In genomic region chr15:61766544-61767094, GRCm38 (mm10) we compare ENCODE assay signal across 14 mouse cellular contexts.
DNase-seq lines count a peak whose midpoint lies in the region; ATAC-seq lines count a peak whose summit lies in the region.
"Had no signal": no experiment of that assay in that cellular context is flagged by ENCODE, and none has a peak within 500 bp of the region (broad histone marks: within the 10 kb centered on the region; RNA-seq: fewer than 3 reads in every experiment).

No protein-coding gene starts in this region.

- no peak overlapping the region for H3K4me2 ChIP-seq in limb, embryonic 12.5 days
- H3K4me2 ChIP-seq in heart, embryonic 14.5 days (ENCODE audit: low read length) = no peak overlapping the region

- H3K36me3 ChIP-seq in limb, embryonic 12.5 days = no peaks in the 10 kb centered on the region
- no peaks in the 10 kb centered on the region for H3K36me3 ChIP-seq in limb, embryonic 10.5 days
- H3K36me3 ChIP-seq in heart, embryonic 14.5 days (ENCODE audit: control insufficient read depth, insufficient read depth, low read length) = no peaks in the 10 kb centered on the region

- H3K9ac ChIP-seq in limb, embryonic 12.5 days (replicated peaks) = no peak overlapping the region
- no peak overlapping the region for H3K9ac ChIP-seq in heart, embryonic 14.5 days (ENCODE audit: low read length)

- H3K27me3 ChIP-seq in limb, embryonic 12.5 days = no peaks in the 10 kb centered on the region
- H3K27me3 ChIP-seq in limb, embryonic 10.5 days (ENCODE audit: low read depth, poor library complexity, severe bottlenecking) = no peaks in the 10 kb centered on the region
- no peaks in the 10 kb centered on the region for H3K27me3 ChIP-seq in heart, embryonic 14.5 days (ENCODE audit: control insufficient read depth, insufficient read depth, low read length)

- H3K9me3 ChIP-seq in limb, embryonic 12.5 days = no peaks in the 10 kb centered on the region
- no peaks in the 10 kb centered on the region for H3K9me3 ChIP-seq in limb, embryonic 10.5 days (replicated peaks)
- H3K9me3 ChIP-seq in heart, embryonic 14.5 days (ENCODE audit: control insufficient read depth, low read length) = no peaks in the 10 kb centered on the region

- peaks cover 21% of the 10 kb centered on the region; the same call in 1 of the 2 replicates for H3K4me1 ChIP-seq in limb, embryonic 12.5 days (replicated peaks)
- peaks cover 6% of the 10 kb centered on the region for H3K4me1 ChIP-seq in limb, embryonic 10.5 days
- peaks cover 10 to 21% of the 10 kb centered on the region in 2 experiments for H3K4me1 ChIP-seq in heart, embryonic 14.5 days (ENCODE audit: control insufficient read depth in 2 of 2, insufficient read depth in 2 of 2, low read length in 2 of 2)

- H3K27ac ChIP-seq in limb, embryonic 12.5 days = no peak overlapping the region
- H3K27ac ChIP-seq in limb, embryonic 10.5 days = no peak overlapping the region
- no peak overlapping the region for H3K27ac ChIP-seq in heart, embryonic 14.5 days (replicated peaks in 1 of 2; ENCODE audit: control insufficient read depth in 1 of 2, insufficient read depth in 1 of 2, low read depth in 2 of 2, low read length in 2 of 2)

- WGBS in limb, embryonic 12.5 days = 32% methylated on average over 2 of the region's 2 CpGs
- WGBS in limb, embryonic 10.5 days = 63% methylated on average over 2 of the region's 2 CpGs
- WGBS in heart, embryonic 14.5 days = 2% methylated on average over 2 of the region's 2 CpGs

- no peak for DNase-seq in limb, embryonic 10.5 days (ENCODE audit: low spot score)
- peak; percentile 55 to 60 for DNase-seq in heart, adult 18-20 months
- DNase-seq in lung, postnatal 14 days = peak; percentile 21
- DNase-seq in spleen, postnatal 4 days (ENCODE audit: low spot score in 2 of 2) = no peak
- no peak for DNase-seq in retina, embryonic 14.5 days (ENCODE audit: low spot score)
- DNase-seq in adrenal gland, adult (ENCODE audit: inconsistent age in 2 of 2, low spot score in 1 of 2) = no peak
- DNase-seq: adrenal gland, postnatal 36 days; cerebellum, adult 11-12 months; embryo, embryonic 11 days; kidney, adult 2 months; spleen, adult 18-20 months; thymus, adult 2 months had no signal

- peak; percentile 64; the same call in 1 of the 2 replicates for ATAC-seq in limb, embryonic 12.5 days (ENCODE audit: insufficient number of reproducible peaks, insufficient read depth, low FRiP score, low TSS enrichment, low read depth)
- peak; percentile 87 for ATAC-seq in heart, embryonic 14.5 days (ENCODE audit: insufficient number of reproducible peaks, insufficient read depth, low FRiP score, low read depth)

- H3K4me3 ChIP-seq in limb, embryonic 12.5 days (replicated peaks) = no peak overlapping the region
- no peak overlapping the region for H3K4me3 ChIP-seq in limb, embryonic 10.5 days
- no peak overlapping the region for H3K4me3 ChIP-seq in heart, embryonic 14.5 days (ENCODE audit: control insufficient read depth in 1 of 2, insufficient read depth in 1 of 2, low read depth in 1 of 2, low read length in 2 of 2)

Comparison
In these comparisons a context has a peak if more than half of its experiments do, and no peak if none do; other contexts are left out.
1. DNase-seq: peak in heart, adult 18-20 months (2 of 2) and lung, postnatal 14 days (single experiment); none in limb, embryonic 10.5 days (single experiment), spleen, postnatal 4 days (0 of 2), retina, embryonic 14.5 days (single experiment) and adrenal gland, adult (0 of 2).